Mouse (Mus musculus) megakaryocyte, embryonic 14.5 days (primary cell): ENCODE data around the gene Clybl.

ENCODE experiments used
- FLI1 ChIP-seq: IDR thresholded peaks from 2 replicates; pipeline ENCODE4 v1.6.1; 2012; ENCODE audit warnings: low read length, inconsistent platforms, mixed read lengths
- GATA1 ChIP-seq: IDR thresholded peaks from 3 replicates; pipeline ENCODE4 v1.6.1; 2012; ENCODE audit warnings: mixed read lengths, low read length, inconsistent platforms, borderline replicate concordance

- TF ChIP-seq GATA1, result no peak
- no peak for TF ChIP-seq FLI1
Measured at GRCm38 (mm10) chr14:122361807-122362206, 180.3 kb downstream of the Clybl start.
